Mouse (Mus musculus): ENCODE measurements around the gene Prdm15. TPM values are rescaled to one million over a fixed set of nuclear protein-coding genes. Genes with fewer than 3 reads are reported as not detected.

Gene Prdm15
- polyA plus RNA-seq, 1 experiment from 2014 or later = 1.3 TPM

DNA sequence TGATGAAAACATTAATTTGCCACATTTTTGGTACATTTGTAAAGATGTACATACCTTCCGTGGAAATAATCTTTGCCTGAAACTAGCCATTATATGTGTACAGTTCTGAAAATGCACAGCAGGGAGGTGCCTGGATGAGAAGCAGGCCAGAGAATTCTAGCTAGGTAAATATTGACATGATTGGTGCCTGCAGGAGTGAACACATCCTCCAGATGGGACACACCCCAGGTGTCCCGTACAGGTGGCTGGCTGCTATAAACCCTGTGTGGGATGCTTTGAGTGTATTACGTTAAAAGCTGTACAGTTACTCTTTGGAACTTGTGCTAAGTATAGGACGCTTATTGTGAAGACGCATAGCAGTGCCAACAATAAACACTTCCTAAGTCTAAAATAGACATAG, 68.6 kb downstream of the Prdm15 start:
- Histone ChIP-seq H3K27me3 (replicated peaks; ENCODE audit: control insufficient read depth, insufficient read depth, low read length) (no peaks in the 10 kb centered on the region), H3K4me1 (replicated peaks; ENCODE audit: control insufficient read depth, insufficient read depth, low read length) (no peaks in the 10 kb centered on the region), H3K9me3 (ENCODE audit: control insufficient read depth) (no peaks in the 10 kb centered on the region), H3K36me3 (ENCODE audit: control insufficient read depth, insufficient read depth) (no peaks in the 10 kb centered on the region), H3K9ac (ENCODE audit: low read depth, low read length) (no peak overlapping the region), H3K4me2 (replicated peaks; ENCODE audit: low read depth) (no peak overlapping the region), H3K4me3 (ENCODE audit: low read depth, low read length) (no peak overlapping the region), H3K27ac (ENCODE audit: low read depth, low read length) (no peak overlapping the region)
- no peak for TF ChIP-seq CTCF (IDR thresholded peaks at IDR 0.05; ENCODE audit: low read depth)
- 47% methylated on average over 5 of the region's 5 CpGs for WGBS
- ATAC-seq = peak; percentile 76

DNA sequence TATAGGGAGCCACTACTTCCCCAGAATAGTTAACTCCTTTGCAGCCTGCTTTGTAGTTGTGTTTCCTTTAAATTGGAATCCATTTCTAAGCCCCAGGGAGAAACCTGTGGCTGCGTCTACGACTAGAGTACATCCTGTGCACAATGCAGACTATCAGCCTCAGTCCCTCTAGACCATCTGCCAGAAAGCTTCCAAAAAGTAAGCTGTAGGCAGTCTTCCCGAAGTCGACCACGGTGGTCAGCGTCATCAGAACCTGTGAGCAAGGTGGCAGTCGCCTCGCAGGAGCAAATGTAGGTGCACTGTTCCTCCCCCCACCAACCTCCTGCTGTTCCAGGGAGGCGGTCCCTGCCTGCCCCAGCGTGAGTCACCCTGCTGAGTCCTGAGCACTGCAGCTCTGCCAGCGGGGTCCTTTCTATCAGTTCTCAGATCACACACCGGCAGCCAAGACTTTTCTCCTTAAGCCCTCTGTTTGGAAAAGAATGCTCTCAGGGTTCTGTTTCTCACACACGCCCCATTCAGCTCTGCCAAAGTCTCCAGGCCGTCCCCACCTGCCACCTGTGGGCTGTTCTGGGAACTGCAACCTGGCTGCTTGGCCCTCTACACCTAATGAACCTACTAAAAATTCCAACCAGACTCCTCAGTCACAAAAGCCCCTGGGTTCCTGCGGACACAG, 73.2 kb downstream of the Prdm15 start:
- Histone ChIP-seq H3K9ac (ENCODE audit: low read depth, low read length) (0 out of 2 replicates have a peak overlapping the region, but pooled peaks have one; percentile 7), H3K27me3 (replicated peaks; ENCODE audit: control insufficient read depth, insufficient read depth, low read length) (no peaks in the 10 kb centered on the region), H3K9me3 (ENCODE audit: control insufficient read depth) (no peaks in the 10 kb centered on the region), H3K4me1 (replicated peaks; ENCODE audit: control insufficient read depth, insufficient read depth, low read length) (no peaks in the 10 kb centered on the region), H3K27ac (ENCODE audit: low read depth, low read length) (no peak overlapping the region), H3K36me3 (ENCODE audit: control insufficient read depth, insufficient read depth) (no peaks in the 10 kb centered on the region), H3K4me2 (replicated peaks; ENCODE audit: low read depth) (peak overlapping the region; percentile 54), H3K4me3 (ENCODE audit: low read depth, low read length) (no peak overlapping the region)
- ATAC-seq = peak; percentile 77
- TF ChIP-seq CTCF (IDR thresholded peaks at IDR 0.05; ENCODE audit: low read depth) = peak; percentile 92
- 25% methylated on average over 15 of the region's 15 CpGs for WGBS

DNA sequence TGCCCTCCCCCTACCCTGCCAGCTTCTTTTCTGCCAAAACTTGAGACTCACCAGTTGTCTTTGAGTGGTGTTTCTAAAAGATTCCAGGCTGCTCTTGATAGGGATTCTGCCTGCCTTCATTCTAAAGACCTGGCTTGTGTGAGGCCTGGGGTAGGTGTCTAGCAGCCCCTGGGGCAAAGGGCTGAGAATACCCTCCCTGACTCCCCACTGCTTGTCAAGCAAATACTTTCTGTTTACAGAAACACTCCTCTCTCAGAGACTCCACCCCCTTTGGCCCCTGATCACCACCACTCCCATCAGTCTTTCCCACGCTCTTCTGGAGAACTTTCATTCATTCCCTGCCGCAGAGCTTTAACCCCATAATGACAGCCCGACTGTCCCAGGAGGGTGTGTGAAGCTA, 85.1 kb downstream of the Prdm15 start:
- H3K9ac ChIP-seq (ENCODE audit: low read depth, low read length) = no peak overlapping the region
- no peaks in the 10 kb centered on the region for H3K9me3 ChIP-seq (ENCODE audit: control insufficient read depth)
- no peak overlapping the region for H3K4me3 ChIP-seq (ENCODE audit: low read depth, low read length)
- H3K4me2 ChIP-seq (replicated peaks; ENCODE audit: low read depth) = no peak overlapping the region
- 12% methylated on average over 3 of the region's 3 CpGs for WGBS
- H3K36me3 ChIP-seq (ENCODE audit: control insufficient read depth, insufficient read depth) = no peaks in the 10 kb centered on the region
- TF ChIP-seq CTCF (IDR thresholded peaks at IDR 0.05; ENCODE audit: low read depth) = no peak
- H3K27ac ChIP-seq (ENCODE audit: low read depth, low read length) = no peak overlapping the region
- H3K27me3 ChIP-seq (replicated peaks; ENCODE audit: control insufficient read depth, insufficient read depth, low read length) = peaks cover 10% of the 10 kb centered on the region
- 0 out of 2 replicates have a peak, but pooled peaks cover 3% of the 10 kb centered on the region for H3K4me1 ChIP-seq (replicated peaks; ENCODE audit: control insufficient read depth, insufficient read depth, low read length)
- ATAC-seq = no peak

DNA sequence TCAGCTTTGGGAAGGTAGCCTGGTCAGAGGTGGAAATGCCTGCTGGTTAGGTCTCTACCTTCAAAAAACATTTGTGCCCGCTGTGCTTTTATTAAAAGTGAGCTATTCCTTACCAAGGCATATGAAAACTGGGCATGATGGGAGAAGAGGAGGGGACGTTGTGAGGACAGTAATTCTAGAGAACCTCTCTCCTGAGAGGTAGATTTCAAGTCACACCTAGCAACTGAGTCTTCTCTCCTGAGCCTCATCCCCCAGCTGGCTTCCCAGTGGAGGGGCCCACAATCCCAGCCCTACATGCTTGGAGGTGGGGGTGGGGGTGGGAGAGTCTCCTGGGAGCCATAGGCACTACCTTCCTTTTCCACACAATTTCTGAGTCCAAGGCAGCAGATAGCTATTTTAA, 87.0 kb downstream of the Prdm15 start:
- no peak overlapping the region for H3K9ac ChIP-seq (ENCODE audit: low read depth, low read length)
- no peaks in the 10 kb centered on the region for H3K36me3 ChIP-seq (ENCODE audit: control insufficient read depth, insufficient read depth)
- TF ChIP-seq CTCF (IDR thresholded peaks at IDR 0.05; ENCODE audit: low read depth) = no peak
- H3K4me1 ChIP-seq (replicated peaks; ENCODE audit: control insufficient read depth, insufficient read depth, low read length) = peaks cover 9% of the 10 kb centered on the region; the same call in 1 of the 2 replicates
- no peak for ATAC-seq
- no peak overlapping the region for H3K4me2 ChIP-seq (replicated peaks; ENCODE audit: low read depth)
- no peak overlapping the region for H3K27ac ChIP-seq (ENCODE audit: low read depth, low read length)
- 66% methylated on average over 2 of the region's 2 CpGs for WGBS
- H3K27me3 ChIP-seq (replicated peaks; ENCODE audit: control insufficient read depth, insufficient read depth, low read length) = peaks cover 10% of the 10 kb centered on the region
- H3K4me3 ChIP-seq (ENCODE audit: low read depth, low read length) = no peak overlapping the region
- H3K9me3 ChIP-seq (ENCODE audit: control insufficient read depth) = no peaks in the 10 kb centered on the region

DNA sequence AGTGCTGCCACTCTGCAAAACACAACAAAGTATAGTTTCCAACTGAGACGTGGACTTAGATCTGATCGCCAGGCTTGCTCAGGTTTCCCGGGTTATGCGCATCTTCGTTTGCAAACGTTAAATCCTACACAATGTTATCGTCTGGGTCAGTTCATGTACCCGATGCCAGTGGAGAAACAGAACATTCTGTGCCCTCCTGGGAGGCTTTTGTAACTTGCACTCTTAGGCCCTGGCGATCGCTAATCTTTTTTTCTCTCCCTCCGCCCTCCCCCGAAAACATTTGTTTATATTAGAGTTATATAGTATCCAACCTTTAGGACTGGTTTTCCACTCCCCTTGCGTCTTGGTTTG, 87.7 kb downstream of the Prdm15 start:
- Histone ChIP-seq H3K27me3 (replicated peaks; ENCODE audit: control insufficient read depth, insufficient read depth, low read length) (peaks cover 10% of the 10 kb centered on the region), H3K4me1 (replicated peaks; ENCODE audit: control insufficient read depth, insufficient read depth, low read length) (peaks cover 15% of the 10 kb centered on the region), H3K27ac (ENCODE audit: low read depth, low read length) (0 out of 2 replicates have a peak overlapping the region, but pooled peaks have one; percentile 82), H3K9me3 (ENCODE audit: control insufficient read depth) (no peaks in the 10 kb centered on the region), H3K36me3 (ENCODE audit: control insufficient read depth, insufficient read depth) (no peaks in the 10 kb centered on the region), H3K4me2 (replicated peaks; ENCODE audit: low read depth) (peak overlapping the region; percentile 82), H3K4me3 (ENCODE audit: low read depth, low read length) (peak overlapping the region; percentile 64), H3K9ac (ENCODE audit: low read depth, low read length) (peak overlapping the region; percentile 77; the same call in 1 of the 2 replicates)
- TF ChIP-seq CTCF (IDR thresholded peaks at IDR 0.05; ENCODE audit: low read depth) = no peak
- no peak; the same call in 1 of the 2 replicates for ATAC-seq
- WGBS = 9% methylated on average over 13 of the region's 13 CpGs

DNA sequence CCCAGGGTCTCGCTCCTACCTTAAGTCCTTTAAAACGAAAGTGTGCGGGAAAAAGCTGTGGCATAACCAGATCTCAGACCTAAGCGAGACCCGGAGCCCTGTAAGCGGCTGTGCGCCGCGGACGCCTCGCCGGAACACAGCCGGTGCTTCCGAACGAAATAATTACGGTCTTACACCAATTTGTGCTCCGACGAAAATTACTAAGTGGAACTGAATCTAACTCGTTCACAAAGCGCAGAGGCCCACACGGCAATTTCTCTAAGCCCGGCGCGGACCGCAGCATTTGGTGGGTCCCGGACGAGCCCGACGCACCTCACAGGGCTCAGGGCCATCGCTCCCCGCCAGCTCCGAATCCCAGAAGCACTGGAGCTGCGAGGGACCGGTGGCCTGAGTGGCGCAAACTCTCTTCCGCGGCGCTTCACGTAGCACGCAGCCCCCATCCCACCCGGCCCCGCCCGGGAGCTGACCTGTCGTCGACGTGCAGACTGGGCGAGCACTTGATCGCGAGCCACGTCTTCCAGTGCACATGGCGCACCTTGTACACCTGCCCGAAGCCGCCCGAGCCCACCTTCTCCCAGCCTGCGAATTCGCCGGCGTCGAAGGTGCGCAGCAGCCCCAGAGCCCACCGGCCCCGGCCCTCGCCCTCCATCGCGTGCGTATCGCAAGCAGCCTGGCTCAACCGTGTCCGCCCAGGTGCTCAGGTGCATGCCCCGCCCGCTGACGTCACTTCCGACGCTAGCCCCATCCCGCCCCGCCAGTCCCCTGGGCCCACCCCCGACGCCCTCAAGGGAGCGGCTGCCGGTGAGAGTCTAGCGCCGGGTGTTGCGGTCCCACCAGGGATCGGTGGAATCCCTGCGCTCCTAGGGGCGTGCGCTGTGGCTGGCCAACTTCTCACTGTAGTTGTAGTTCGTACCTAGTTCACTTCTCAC, 88.3 kb downstream of the Prdm15 start, which contains the start of gene Ripk4:
Ripk4 (minus strand) TSS at position 727 of the 929 bp plus-strand sequence.
- Histone ChIP-seq H3K36me3 (ENCODE audit: control insufficient read depth, insufficient read depth) (no peaks in the 10 kb centered on the region), H3K9ac (ENCODE audit: low read depth, low read length) (peak within 1 kb of the TSS; percentile 77), H3K4me1 (replicated peaks; ENCODE audit: control insufficient read depth, insufficient read depth, low read length) (peaks cover 15% of the 10 kb centered on the region), H3K4me2 (replicated peaks; ENCODE audit: low read depth) (peak within 1 kb of the TSS; percentile 82), H3K4me3 (ENCODE audit: low read depth, low read length) (peak within 1 kb of the TSS; percentile 64), H3K9me3 (ENCODE audit: control insufficient read depth) (no peaks in the 10 kb centered on the region), H3K27ac (ENCODE audit: low read depth, low read length) (peak within 1 kb of the TSS; percentile 82), H3K27me3 (replicated peaks; ENCODE audit: control insufficient read depth, insufficient read depth, low read length) (peaks cover 10% of the 10 kb centered on the region)
- peak; percentile 94 for ATAC-seq
- under 1% methylated on average over 88 of the region's 88 CpGs for WGBS
- no peak for TF ChIP-seq CTCF (IDR thresholded peaks at IDR 0.05; ENCODE audit: low read depth)

All from intestine, postnatal 0 days (tissue).